Mouse (Mus musculus) right cerebral cortex, postnatal 36 days (tissue): ENCODE results near the gene Rbm6.

Experiments
- DNase-seq, 2 experiments: peaks; one replicate each; pipeline ENCODE4 v3.0.0; 2022; ENCODE audit warnings: low spot score in 2 of 2, mixed read lengths in 1 of 2

Gene Rbm6

DNA sequence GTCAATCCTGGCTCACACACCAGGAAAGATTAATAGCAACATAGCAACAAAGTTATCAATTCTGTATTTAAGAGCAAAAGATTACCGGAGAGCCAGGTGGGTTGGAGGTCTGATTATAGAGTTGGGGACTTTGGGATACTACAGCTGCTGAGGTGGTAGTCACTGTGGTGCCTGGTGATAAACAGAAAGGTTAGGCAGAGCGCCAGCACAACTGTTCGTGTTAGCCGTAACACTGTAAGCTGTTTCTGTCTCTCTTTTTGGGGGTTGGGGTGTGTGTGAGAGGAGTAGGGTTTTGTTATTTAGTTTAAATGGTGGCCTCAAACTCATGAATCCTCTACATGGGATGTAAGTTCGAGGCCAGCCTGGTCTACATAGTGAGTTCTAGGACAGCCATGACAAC, 122.7 kb downstream of the Rbm6 start:
- DNase-seq: no peak

- DNase-seq: no peak
Measured at GRCm38 (mm10) chr9:107748063-107748462, 125.0 kb downstream of the Rbm6 start.

- DNase-seq: no peak
Measured at GRCm38 (mm10) chr9:107747310-107747709, 125.7 kb downstream of the Rbm6 start.

- DNase-seq: no peak
Measured at GRCm38 (mm10) chr9:107746679-107747078, 126.4 kb downstream of the Rbm6 start.

DNA sequence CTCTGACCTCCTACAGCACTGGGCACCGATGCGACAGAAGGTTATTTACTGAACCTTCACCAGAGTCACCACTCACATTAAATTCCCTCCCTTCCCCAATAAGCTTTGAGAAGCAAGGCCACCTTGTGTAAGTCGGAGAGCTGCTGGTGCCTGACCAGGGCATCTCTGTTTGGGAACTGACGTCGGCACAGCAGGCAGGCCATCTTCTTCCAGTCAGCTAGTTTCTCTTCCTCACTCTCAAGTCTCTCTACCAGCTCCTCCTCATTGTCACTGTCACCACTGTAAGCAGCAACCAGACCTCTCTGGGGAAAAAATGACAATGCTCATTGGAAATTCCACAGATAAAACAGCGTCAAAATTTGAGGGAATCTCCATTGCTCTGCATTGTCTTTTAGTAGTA, 129.0 kb downstream of the Rbm6 start:
- DNase-seq: no peak

- DNase-seq: peak in 1 of 2 experiments; percentile 25
Measured at GRCm38 (mm10) chr9:107738841-107739202, 134.2 kb downstream of the Rbm6 start.

GRCm38 (mm10) chr9:107738020-107738840, 134.8 kb downstream of the Rbm6 start:
- peak; percentile 71 to 79 for DNase-seq

DNA sequence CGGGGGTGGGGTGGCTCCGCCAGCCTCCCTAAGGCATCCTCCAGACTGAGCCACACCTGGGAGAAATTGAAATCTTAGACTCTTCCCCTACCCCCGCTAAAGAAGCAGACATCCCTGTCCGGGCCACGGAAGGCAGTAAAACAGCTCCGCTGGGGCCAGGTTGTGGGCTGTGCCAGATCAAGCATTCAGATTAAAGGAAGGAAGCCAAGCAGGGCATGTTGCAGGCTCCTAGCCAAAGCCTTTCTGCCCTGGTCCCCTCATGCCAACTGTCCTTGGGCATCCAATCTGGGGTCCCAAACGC, 136.9 kb downstream of the Rbm6 start:
- DNase-seq: no peak

- no peak for DNase-seq
Measured at GRCm38 (mm10) chr9:107735356-107736184, 137.5 kb downstream of the Rbm6 start.

GRCm38 (mm10) chr9:107734567-107734971, 138.5 kb downstream of the Rbm6 start:
- DNase-seq: no peak

GRCm38 (mm10) chr9:107729709-107730108, 143.3 kb downstream of the Rbm6 start:
- no peak for DNase-seq

DNA sequence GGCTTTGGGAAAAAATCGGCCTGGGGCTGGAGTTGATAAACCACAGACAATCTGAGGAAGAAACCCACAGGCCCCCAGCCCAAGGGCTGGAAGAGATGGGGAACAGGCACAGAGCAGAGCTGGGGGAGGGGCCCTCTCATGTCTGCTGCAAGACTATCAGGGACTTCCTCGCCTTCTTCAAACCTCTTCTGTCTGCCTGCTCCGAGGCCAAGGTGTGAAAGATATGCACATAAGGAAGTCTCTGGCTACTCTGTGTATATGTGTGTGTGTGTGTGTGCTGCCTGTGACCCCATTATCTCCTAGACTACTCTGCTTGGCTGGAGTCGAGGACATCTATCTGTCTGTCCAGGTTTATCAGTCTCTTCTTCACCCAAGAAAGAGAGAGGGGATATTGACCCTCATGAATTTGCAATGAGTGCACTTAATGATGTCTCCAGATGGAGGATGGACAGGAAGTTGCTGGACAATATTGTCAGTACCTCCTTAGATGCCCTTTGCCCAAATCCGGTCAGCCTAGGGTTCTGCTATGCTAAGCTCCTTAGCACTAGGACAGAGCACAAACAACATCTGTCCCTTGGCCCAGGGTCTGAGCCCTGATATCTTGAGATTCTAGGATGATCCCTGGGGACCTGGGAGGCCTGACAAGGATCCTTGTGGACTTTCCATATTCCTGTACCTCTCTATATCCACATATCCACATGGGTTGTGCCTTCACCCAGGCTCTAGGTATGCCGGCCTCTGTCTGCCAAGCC, 143.9 kb downstream of the Rbm6 start:
- DNase-seq: no peak

- no peak for DNase-seq
Measured at GRCm38 (mm10) chr9:107727041-107727440, 146.0 kb downstream of the Rbm6 start.

- no peak for DNase-seq
Measured at GRCm38 (mm10) chr9:107724796-107725195, 148.2 kb downstream of the Rbm6 start.

GRCm38 (mm10) chr9:107723794-107724531, 149.1 kb downstream of the Rbm6 start:
- no peak for DNase-seq
